In genomic region chr11:74529803-74530202, GRCm38 (mm10) we compare ENCODE assay signal across 9 mouse cellular contexts.
DNase-seq lines count a peak whose midpoint lies in the region; ATAC-seq and TF ChIP-seq lines count a peak whose summit lies in the region.
"Had no signal": no experiment of that assay in that cellular context is flagged by ENCODE, and none has a peak within 500 bp of the region (broad histone marks: within the 10 kb centered on the region; RNA-seq: fewer than 3 reads in every experiment).

No protein-coding gene starts in this region.

- no peak overlapping the region for H3K9ac ChIP-seq in heart, postnatal 0 days (replicated peaks; ENCODE audit: low read depth, low read length)
- H3K9ac ChIP-seq in midbrain, embryonic 14.5 days (replicated peaks; ENCODE audit: low read length), result no peak overlapping the region
- no peak overlapping the region for H3K9ac ChIP-seq in midbrain, embryonic 11.5 days (ENCODE audit: low read length)
- H3K9ac ChIP-seq: neural tube, embryonic 13.5 days had no signal

- TF ChIP-seq CTCF in heart, postnatal 0 days (IDR thresholded peaks at IDR 0.05; ENCODE audit: low read depth), result peak; percentile 52

- H3K36me3 ChIP-seq in heart, postnatal 0 days (replicated peaks; ENCODE audit: control insufficient read depth, insufficient read depth, low read length), result no peaks in the 10 kb centered on the region
- H3K36me3 ChIP-seq in midbrain, embryonic 14.5 days (ENCODE audit: control insufficient read depth, insufficient read depth, low read length), result no peaks in the 10 kb centered on the region
- no peaks in the 10 kb centered on the region for H3K36me3 ChIP-seq in midbrain, embryonic 11.5 days (ENCODE audit: control insufficient read depth, insufficient read depth, low read length)
- H3K36me3 ChIP-seq: neural tube, embryonic 13.5 days had no signal

- no peaks in the 10 kb centered on the region for H3K4me1 ChIP-seq in heart, postnatal 0 days (ENCODE audit: control insufficient read depth, insufficient read depth)
- H3K4me1 ChIP-seq in midbrain, embryonic 14.5 days (ENCODE audit: control insufficient read depth, insufficient read depth, low read length), result 0 out of 2 replicates have a peak, but pooled peaks cover 4% of the 10 kb centered on the region
- peaks cover 6% of the 10 kb centered on the region for H3K4me1 ChIP-seq in midbrain, embryonic 11.5 days (ENCODE audit: control insufficient read depth, insufficient read depth, low read length)

- 70% methylated on average over 4 of the region's 4 CpGs for WGBS in heart, postnatal 0 days
- WGBS in midbrain, embryonic 14.5 days, result 57% methylated on average over 4 of the region's 4 CpGs
- 64% methylated on average over 4 of the region's 4 CpGs for WGBS in midbrain, embryonic 11.5 days

- DNase-seq in heart, postnatal 0 days (ENCODE audit: low spot score), result no peak
- DNase-seq in heart, adult 8-10 months (ENCODE audit: low spot score), result no peak
- peak; percentile 58 for DNase-seq in midbrain, embryonic 14.5 days
- DNase-seq in midbrain, embryonic 11.5 days (ENCODE audit: low spot score, missing footprints), result no peak
- DNase-seq in ZHBTc4 (ENCODE audit: low read depth, low spot score), result peak; percentile 86
- no peak for DNase-seq in layer of hippocampus, postnatal 36 days
- no peak for DNase-seq in Muller cell, postnatal 12 days (ENCODE audit: inconsistent ontology term)

- H3K9me3 ChIP-seq in heart, postnatal 0 days (replicated peaks; ENCODE audit: control insufficient read depth, low read length), result no peaks in the 10 kb centered on the region
- no peaks in the 10 kb centered on the region for H3K9me3 ChIP-seq in midbrain, embryonic 14.5 days (ENCODE audit: control insufficient read depth, low read length)
- no peaks in the 10 kb centered on the region for H3K9me3 ChIP-seq in midbrain, embryonic 11.5 days (ENCODE audit: control insufficient read depth, low read length)
- H3K9me3 ChIP-seq: neural tube, embryonic 13.5 days had no signal

- H3K27me3 ChIP-seq in heart, postnatal 0 days (ENCODE audit: control insufficient read depth, insufficient read depth, low read length), result no peaks in the 10 kb centered on the region
- no peaks in the 10 kb centered on the region; the same call in 1 of the 2 replicates for H3K27me3 ChIP-seq in midbrain, embryonic 14.5 days (ENCODE audit: control insufficient read depth, insufficient read depth, low read length)
- peaks cover 8% of the 10 kb centered on the region for H3K27me3 ChIP-seq in midbrain, embryonic 11.5 days (ENCODE audit: control insufficient read depth, insufficient read depth, low read length)

- no peak overlapping the region for H3K27ac ChIP-seq in heart, postnatal 0 days (ENCODE audit: low read depth)
- H3K27ac ChIP-seq in midbrain, embryonic 14.5 days (replicated peaks; ENCODE audit: low read depth, low read length), result no peak overlapping the region
- no peak overlapping the region for H3K27ac ChIP-seq in midbrain, embryonic 11.5 days (ENCODE audit: low read depth, low read length)
- H3K27ac ChIP-seq: neural tube, embryonic 13.5 days had no signal

- ATAC-seq in heart, postnatal 0 days (ENCODE audit: insufficient read depth, low read depth), result no peak
- no peak for ATAC-seq in midbrain, embryonic 14.5 days (ENCODE audit: low FRiP score, low TSS enrichment)
- ATAC-seq in midbrain, embryonic 11.5 days (ENCODE audit: low FRiP score), result no peak
- ATAC-seq in megakaryocyte progenitor cell, adult 5-6 weeks (replicated peaks; ENCODE audit: poor library complexity), result peak; percentile 56; the same call in 1 of the 2 replicates

- H3K4me3 ChIP-seq in heart, postnatal 0 days (ENCODE audit: low read depth, low read length), result no peak overlapping the region
- no peak overlapping the region for H3K4me3 ChIP-seq in midbrain, embryonic 14.5 days (replicated peaks; ENCODE audit: low read depth, low read length)
- H3K4me3 ChIP-seq in midbrain, embryonic 11.5 days (ENCODE audit: low read depth, low read length), result no peak overlapping the region
- H3K4me3 ChIP-seq: neural tube, embryonic 13.5 days had no signal

- no peak overlapping the region for H3K4me2 ChIP-seq in heart, postnatal 0 days (ENCODE audit: low read depth, low read length)
- H3K4me2 ChIP-seq in midbrain, embryonic 14.5 days (ENCODE audit: low read length), result no peak overlapping the region
- H3K4me2 ChIP-seq in midbrain, embryonic 11.5 days, result no peak overlapping the region
- H3K4me2 ChIP-seq: neural tube, embryonic 13.5 days had no signal

- TF ChIP-seq EP300 in heart, postnatal 0 days (IDR thresholded peaks at IDR 0.05; ENCODE audit: low read depth), result no peak

Comparison
In these comparisons a context has a peak if more than half of its experiments do, and no peak if none do; other contexts are left out.
1. DNase-seq: peak in midbrain, embryonic 14.5 days (single experiment) and ZHBTc4 (single experiment); none in heart, postnatal 0 days (single experiment), heart, adult 8-10 months (single experiment), midbrain, embryonic 11.5 days (single experiment), layer of hippocampus, postnatal 36 days (0 of 2) and Muller cell, postnatal 12 days (single experiment).